Mouse (Mus musculus): Measurements from ENCODE around the gene Gm49661. TPM values are rescaled to one million over a fixed set of nuclear protein-coding genes. Genes with fewer than 3 reads are reported as not detected.
A peak's percentile ranks its signal among the peaks of the same experiment; 100 is the strongest.

Gm49661 gene
- polyA plus RNA-seq, 1 experiment from 2014 or later: not detected

DNA sequence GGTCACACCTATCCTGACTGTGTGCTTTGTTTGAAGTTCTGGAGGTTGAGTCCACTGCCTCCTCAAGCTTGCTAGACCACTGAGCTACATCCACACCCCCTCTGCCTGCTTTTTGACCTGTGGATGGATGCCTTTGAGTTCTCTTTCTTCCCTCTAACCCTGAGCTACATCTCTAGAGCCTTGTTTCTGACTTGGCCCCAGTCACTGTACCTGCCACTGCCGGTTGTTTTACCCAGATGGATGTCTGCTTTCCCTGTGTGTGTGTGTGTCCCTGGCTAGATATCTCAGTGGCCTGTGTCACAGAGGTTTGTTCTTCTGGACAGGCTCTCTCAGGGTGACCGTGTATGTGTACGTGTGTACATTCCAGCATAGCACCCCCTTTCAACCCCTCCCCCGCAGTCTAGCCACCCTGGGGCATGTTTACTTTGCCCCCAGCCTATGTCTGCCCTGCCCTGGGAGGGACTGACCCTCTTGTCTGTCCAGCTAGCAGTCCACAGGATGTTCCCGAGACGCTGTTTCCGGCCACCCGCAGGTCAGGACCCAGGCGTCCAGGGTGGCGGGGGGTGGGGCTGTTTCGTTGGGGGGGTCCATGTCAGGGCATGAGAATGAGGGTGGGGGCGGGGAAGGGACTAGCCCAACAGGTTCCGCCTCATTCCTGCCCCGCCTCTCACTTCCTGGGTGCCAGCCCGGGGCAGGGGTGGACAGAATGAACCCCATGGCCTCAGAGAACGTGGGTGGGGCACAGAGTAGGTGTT is 15.2 kb upstream of the Gm49661 start:
- Histone ChIP-seq H3K4me1 (replicated peaks) (peaks cover 56% of the 10 kb centered on the region), H3K9me3 (no peaks in the 10 kb centered on the region), H3K4me3 (replicated peaks) (no peak overlapping the region), H3K27ac (peak overlapping the region; percentile 45; the same call in 1 of the 2 replicates), H3K9ac (replicated peaks) (0 out of 2 replicates have a peak overlapping the region, but pooled peaks have one; percentile 58), H3K27me3 (peaks cover 17% of the 10 kb centered on the region), H3K4me2 (peak overlapping the region; percentile 99), H3K36me3 (no peaks in the 10 kb centered on the region)
- 5% methylated on average over 16 of the region's 16 CpGs for WGBS
- ATAC-seq (ENCODE audit: insufficient number of reproducible peaks, insufficient read depth, low FRiP score, low TSS enrichment, low read depth): no peak

DNA sequence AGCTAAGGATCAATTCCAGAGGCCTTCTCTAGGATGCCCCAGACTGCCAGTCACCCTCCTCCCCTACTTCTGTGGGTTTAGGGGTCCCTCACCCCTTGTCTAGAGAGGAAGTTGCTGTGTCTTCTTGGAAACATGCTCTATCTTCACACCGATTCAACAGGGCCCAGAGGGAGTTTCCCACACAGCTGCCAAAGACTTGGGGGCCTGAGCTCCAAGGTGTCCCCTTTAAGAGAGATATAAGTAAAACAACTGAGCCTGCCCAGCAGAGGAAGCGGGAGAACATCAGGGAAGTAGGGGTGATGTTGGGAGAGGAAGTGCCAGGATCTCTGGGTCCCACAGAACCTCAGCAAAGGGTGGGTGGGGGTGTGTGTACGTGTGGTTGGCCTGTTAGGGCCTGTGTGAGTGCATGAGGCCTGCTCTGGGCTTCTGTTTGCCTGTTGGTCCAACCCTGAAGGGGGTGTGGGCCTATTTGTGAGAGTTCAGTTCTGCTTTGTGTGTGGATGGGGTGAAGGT is 13.3 kb upstream of the Gm49661 start:
- Histone ChIP-seq H3K27me3 (peaks cover 34% of the 10 kb centered on the region), H3K36me3 (no peaks in the 10 kb centered on the region), H3K27ac (0 out of 2 replicates have a peak overlapping the region, but pooled peaks have one; percentile 35), H3K4me1 (replicated peaks) (peaks cover 69% of the 10 kb centered on the region), H3K9ac (replicated peaks) (no peak overlapping the region), H3K4me3 (replicated peaks) (no peak overlapping the region), H3K4me2 (no peak overlapping the region), H3K9me3 (no peaks in the 10 kb centered on the region)
- ATAC-seq (ENCODE audit: insufficient number of reproducible peaks, insufficient read depth, low FRiP score, low TSS enrichment, low read depth): no peak
- 66% methylated on average over 3 of the region's 3 CpGs for WGBS

DNA sequence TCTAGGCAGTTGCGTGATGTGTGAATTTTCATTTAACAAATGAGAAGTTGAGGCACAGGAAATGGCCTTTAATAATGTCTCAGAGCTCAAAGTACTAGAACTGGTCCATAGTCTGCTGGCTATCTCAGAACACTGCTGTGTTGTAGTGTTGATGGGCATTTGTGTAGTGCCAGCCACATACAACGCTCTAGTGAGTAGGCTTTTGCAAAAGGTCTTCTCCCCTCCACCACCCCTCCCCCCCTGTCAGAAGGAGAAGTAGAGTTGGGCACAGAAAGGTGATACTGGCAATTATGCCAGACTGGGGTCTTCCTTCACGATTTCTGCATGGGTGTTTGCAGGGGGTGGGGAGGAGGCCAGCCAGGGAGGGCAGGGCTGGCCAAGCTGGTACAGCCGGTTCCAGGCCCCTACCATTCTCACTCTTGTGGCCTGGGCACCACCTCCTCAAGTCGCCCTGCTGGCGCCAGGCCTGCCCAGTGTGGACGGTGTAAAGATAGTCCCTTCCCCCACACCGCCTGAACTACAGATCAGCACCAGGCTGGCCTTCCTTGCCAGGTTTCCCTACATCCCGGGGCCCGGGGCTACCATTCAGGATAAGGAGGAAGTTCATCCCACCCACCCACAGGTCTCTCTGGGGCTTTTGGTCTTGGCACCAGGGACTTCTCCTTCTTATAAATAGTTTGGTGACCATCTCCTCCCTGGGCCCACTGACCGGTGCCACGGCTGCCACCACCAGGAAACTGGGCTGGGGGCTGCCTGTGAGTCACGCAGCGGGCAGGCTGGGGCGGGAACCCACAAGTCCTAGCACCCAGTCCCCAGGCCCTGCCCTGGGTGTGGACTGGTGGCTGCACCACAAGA is 12.6 kb upstream of the Gm49661 start:
- H3K27me3 ChIP-seq: peaks cover 41% of the 10 kb centered on the region
- peaks cover 76% of the 10 kb centered on the region for H3K4me1 ChIP-seq (replicated peaks)
- 74% methylated on average over 15 of the region's 15 CpGs for WGBS

DNA sequence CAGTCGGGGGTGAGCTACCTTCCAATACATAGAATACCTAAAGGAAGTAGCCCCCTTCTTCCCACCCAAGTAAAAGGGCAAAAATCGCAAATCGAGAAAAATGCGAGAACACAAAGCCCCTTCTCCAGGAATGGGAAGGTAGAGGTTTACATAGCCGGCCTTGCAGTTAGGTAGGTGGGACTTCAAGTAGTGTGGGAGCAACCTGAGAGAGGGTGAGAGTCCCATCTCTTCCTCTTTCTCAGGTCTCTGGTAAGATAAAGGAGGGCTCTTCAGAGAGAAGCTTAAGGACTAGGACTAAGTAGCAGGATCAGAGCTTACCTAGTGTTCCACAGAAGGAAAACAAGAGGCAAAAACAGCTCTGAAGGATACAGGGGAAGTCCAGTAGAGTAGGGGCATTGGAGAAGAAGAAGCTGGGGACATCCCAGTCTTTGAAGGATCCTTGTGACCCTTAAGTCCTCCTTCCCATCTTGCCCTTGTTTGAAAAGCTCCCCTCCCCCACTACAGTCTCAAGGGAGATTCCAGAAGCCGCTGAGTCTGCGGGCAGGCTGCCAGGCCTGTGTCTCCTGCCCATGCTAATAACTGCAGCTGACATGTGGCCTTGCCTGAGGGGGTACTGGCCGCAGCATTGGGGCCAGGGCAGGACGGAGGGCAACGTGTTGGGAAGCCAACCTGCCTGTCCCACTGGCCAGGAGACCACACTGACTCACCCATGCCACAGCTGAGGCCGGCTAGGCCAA is 11.6 kb upstream of the Gm49661 start:
- H3K4me3 ChIP-seq (replicated peaks): no peak overlapping the region; the same call in 1 of the 2 replicates
- peak overlapping the region; percentile 99 for H3K4me2 ChIP-seq
- H3K27ac ChIP-seq: peak overlapping the region; percentile 73
- ATAC-seq (ENCODE audit: insufficient number of reproducible peaks, insufficient read depth, low FRiP score, low TSS enrichment, low read depth): no peak
- H3K27me3 ChIP-seq: peaks cover 37% of the 10 kb centered on the region
- H3K9me3 ChIP-seq: no peaks in the 10 kb centered on the region
- H3K4me1 ChIP-seq (replicated peaks): peaks cover 77% of the 10 kb centered on the region
- H3K36me3 ChIP-seq: no peaks in the 10 kb centered on the region
- 35% methylated on average over 11 of the region's 11 CpGs for WGBS
- peak overlapping the region; percentile 57; the same call in 1 of the 2 replicates for H3K9ac ChIP-seq (replicated peaks)

More for the DNA sequence above, 12.6 kb upstream of the Gm49661 start:
- Histone ChIP-seq H3K9me3 (no peaks in the 10 kb centered on the region), H3K4me2 (no peak overlapping the region), H3K36me3 (no peaks in the 10 kb centered on the region), H3K27ac (no peak overlapping the region), H3K9ac (replicated peaks) (no peak overlapping the region), H3K4me3 (replicated peaks) (no peak overlapping the region)
- no peak for ATAC-seq (ENCODE audit: insufficient number of reproducible peaks, insufficient read depth, low FRiP score, low TSS enrichment, low read depth)

DNA sequence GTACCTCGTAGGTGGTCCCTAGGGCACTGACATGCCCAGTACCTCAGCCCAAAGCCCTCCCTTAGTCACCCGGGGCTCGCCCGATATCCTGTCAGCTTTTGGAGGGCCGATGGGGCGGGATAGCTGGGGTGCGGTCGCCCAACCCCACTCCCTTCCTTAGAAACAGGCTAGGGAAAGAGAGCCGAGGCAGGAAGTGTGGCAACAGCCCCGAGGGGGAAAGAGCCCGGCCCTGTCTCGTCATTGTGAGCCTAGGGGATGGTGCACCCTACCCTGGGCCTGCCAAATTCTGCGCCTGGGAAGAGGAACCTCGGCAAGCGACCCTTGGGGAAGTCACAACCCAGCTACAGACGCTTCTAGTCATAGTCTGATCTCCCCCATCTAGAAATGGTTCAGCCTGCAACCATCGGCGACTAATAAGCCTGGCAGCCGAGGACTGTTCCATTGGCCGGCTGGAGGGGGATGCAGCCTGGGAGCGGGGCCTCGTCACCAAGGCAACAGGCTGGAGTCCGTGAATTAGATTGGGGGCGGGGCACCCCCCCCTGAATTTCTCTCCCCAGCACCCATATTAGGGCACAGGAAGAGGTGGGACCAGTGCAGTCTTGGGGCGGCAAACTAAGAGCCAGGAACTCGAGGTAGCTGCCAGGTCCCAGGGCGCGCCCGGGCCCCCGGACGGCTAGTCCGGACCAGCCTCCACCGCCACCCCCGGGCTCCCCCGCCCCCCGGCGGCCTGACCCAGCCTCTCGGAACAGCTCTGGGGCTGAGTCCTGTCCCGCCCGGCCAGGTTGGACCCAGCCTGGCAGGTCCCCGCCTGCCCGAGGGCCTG is 10.6 kb upstream of the Gm49661 start:
- Histone ChIP-seq H3K4me2 (peak overlapping the region; percentile 99), H3K27me3 (peaks cover 30% of the 10 kb centered on the region), H3K36me3 (peaks cover 7% of the 10 kb centered on the region; the same call in 1 of the 2 replicates), H3K4me3 (replicated peaks) (peak overlapping the region; percentile 38), H3K9me3 (no peaks in the 10 kb centered on the region), H3K4me1 (replicated peaks) (peaks cover 74% of the 10 kb centered on the region), H3K9ac (replicated peaks) (peak overlapping the region; percentile 57), H3K27ac (peak overlapping the region; percentile 73)
- whole genome bisulfite sequencing: 2% methylated on average over 42 of the region's 42 CpGs
- peak; percentile 11 for ATAC-seq (ENCODE audit: insufficient number of reproducible peaks, insufficient read depth, low FRiP score, low TSS enrichment, low read depth)

DNA sequence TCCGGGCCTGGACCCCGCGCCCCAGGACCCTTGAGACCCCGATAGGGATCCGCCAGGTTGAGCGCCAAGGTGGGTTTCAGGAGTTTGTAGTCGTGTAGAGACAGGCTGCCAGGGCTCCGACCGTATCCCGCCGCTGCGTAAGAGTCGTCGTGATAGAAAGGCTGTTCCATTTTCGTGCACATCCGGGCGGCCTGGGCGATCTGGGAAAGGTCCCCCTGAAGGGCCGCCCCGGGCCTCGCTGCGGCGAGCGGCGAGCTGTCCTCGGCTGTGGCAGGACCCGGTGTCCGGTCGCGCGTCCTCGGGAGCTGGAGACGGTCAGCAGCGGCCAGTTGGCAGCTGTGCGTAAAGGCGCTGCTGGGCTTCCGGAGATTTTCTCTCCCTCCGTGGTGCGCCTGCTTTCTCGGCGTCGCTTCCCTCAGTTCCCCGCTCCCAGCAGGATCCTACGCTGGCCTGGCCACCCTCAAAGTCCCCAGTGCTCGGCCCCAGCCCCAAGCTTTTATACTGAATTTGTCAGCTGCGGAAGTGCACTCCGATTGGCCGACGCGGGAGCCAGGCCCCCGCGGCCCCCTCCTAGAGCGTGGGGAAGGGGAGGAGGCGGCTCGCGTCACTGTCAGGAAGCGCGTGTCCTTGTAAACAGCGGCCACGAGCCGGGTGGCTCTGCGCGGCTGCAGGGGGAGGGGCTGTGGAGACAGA is 9.2 kb upstream of the Gm49661 start, which contains the start of gene Junb:
Junb (minus strand) TSS at position 471 of the 693 bp plus-strand sequence.
- H3K4me3 ChIP-seq (replicated peaks): peak within 1 kb of the TSS; percentile 56
- H3K4me1 ChIP-seq (replicated peaks): peaks cover 66% of the 10 kb centered on the region
- WGBS: under 1% methylated on average over 63 of the region's 63 CpGs
- no peaks in the 10 kb centered on the region for H3K9me3 ChIP-seq
- H3K4me2 ChIP-seq: peak within 1 kb of the TSS; percentile 99
- ATAC-seq (ENCODE audit: insufficient number of reproducible peaks, insufficient read depth, low FRiP score, low TSS enrichment, low read depth): 0 out of 2 replicates have a peak, but pooled peaks have one; percentile 32
- peaks cover 30% of the 10 kb centered on the region for H3K27me3 ChIP-seq
- peak within 1 kb of the TSS; percentile 67; the same call in 1 of the 2 replicates for H3K27ac ChIP-seq
- peaks cover 18% of the 10 kb centered on the region for H3K36me3 ChIP-seq
- peak within 1 kb of the TSS; percentile 65 for H3K9ac ChIP-seq (replicated peaks)

DNA sequence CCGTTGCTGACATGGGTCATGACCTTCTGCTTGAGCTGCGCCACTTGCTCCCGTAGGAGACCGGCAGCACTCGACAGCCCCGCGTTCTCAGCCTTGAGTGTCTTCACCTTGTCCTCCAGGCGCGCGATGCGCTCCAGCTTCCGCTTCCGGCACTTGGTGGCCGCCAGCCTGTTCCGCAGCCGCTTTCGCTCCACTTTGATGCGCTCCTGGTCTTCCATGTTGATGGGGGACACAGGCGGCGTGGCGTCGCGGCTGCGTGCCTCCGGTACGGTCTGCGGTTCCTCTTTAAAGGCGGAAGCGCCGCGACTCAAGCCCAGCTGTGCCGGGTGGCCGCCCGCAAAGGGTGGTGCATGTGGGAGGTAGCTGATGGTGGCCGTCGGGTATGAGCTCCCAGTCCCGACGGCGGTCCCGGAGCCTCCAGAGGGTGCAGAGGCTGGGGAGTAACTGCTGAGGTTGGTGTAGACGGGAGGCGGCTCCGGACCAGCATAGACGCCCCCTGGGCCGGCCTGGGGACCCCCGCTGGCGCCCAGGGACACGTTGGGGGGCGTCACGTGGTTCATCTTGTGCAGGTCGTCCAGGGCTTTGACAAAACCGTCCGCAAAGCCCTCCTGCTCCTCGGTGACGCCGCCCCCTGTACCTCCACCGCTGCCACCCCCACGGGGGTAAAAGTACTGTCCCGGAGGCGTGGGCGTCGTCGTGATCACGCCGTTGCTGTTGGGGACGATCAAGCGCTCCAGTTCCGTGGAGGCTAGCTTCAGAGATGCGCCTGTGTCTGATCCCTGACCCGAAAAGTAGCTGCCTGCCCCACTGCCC is 8.4 kb upstream of the Gm49661 start:
- no peak for ATAC-seq (ENCODE audit: insufficient number of reproducible peaks, insufficient read depth, low FRiP score, low TSS enrichment, low read depth)
- peaks cover 25% of the 10 kb centered on the region for H3K36me3 ChIP-seq
- H3K4me3 ChIP-seq (replicated peaks): peak overlapping the region; percentile 56
- peaks cover 66% of the 10 kb centered on the region for H3K4me1 ChIP-seq (replicated peaks)
- WGBS: 1% methylated on average over 70 of the region's 70 CpGs
- H3K27ac ChIP-seq: peak overlapping the region; percentile 67; the same call in 1 of the 2 replicates
- H3K27me3 ChIP-seq: peaks cover 30% of the 10 kb centered on the region
- peak overlapping the region; percentile 65 for H3K9ac ChIP-seq (replicated peaks)
- H3K9me3 ChIP-seq: no peaks in the 10 kb centered on the region
- H3K4me2 ChIP-seq: peak overlapping the region; percentile 99

DNA sequence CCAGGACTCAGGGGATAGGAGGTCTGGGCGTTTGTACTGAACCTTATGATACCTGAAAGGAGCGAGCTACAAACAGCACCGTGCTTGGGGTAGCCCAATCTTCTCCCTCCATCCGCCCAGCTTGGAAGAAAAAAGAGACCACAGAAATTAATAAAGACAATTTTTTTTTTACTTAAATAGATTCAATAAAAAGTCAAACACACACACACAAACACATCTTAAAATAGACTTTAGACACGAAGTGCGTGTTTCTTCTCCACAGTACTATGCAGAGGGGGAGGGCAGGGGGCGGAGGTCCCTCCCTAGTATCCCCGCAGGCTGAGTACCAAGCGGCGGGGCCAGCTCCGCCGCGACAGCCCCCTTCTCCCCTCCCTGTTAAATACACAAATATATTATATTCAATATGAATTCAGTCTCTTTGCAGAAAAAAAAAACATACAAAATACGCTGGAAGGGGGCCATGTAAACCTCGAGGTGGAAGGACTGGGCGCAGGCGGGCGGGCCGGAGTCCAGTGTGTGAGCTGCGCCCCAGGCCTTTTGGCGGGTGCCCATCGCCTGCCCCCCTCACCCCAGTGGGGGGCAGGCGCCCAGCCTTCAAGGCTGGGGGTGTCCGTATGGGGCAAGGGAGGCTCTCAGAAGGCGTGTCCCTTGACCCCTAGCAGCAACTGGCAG is 7.7 kb upstream of the Gm49661 start:
- Histone ChIP-seq H3K4me2 (peak overlapping the region; percentile 99), H3K4me1 (replicated peaks) (peaks cover 64% of the 10 kb centered on the region), H3K36me3 (peaks cover 33% of the 10 kb centered on the region), H3K4me3 (replicated peaks) (peak overlapping the region; percentile 56), H3K9me3 (no peaks in the 10 kb centered on the region), H3K27ac (no peak overlapping the region), H3K27me3 (peaks cover 30% of the 10 kb centered on the region), H3K9ac (replicated peaks) (peak overlapping the region; percentile 65)
- no peak for ATAC-seq (ENCODE audit: insufficient number of reproducible peaks, insufficient read depth, low FRiP score, low TSS enrichment, low read depth)
- 2% methylated on average over 25 of the region's 25 CpGs for WGBS
